Mouse (Mus musculus) hindbrain, embryonic 14.5 days (tissue): ENCODE results near the gene Ctnnbl1. TPM values are rescaled to one million over a fixed set of nuclear protein-coding genes. Genes with fewer than 3 reads are reported as not detected.

ENCODE experiments used
- ATAC-seq: fragments of 200-750 bp; cut with Nextera tagmentation; 2 replicates; pipeline ENCODE4 v1.8.0; 2017; ENCODE audit warnings: moderate number of reproducible peaks, mild to moderate bottlenecking, moderate TSS enrichment, moderate library complexity; ENCODE audit not compliant: low FRiP score
- DNase-seq: peaks from one replicate; pipeline ENCODE4 v3.0.0-alpha.2; 2015; ENCODE audit warnings: low spot score
- H3K27ac ChIP-seq: fragments of 300-500 bp; sonication (generic); 2 replicates; pipeline ENCODE4 v1.5.1; 2014; ENCODE audit warnings: mild to moderate bottlenecking, moderate library complexity
- H3K27me3 ChIP-seq: fragments of 300-500 bp; sonication (generic); 2 replicates; pipeline ENCODE4 v1.6.1; 2014; ENCODE audit warnings: mild to moderate bottlenecking, low read length, mixed read lengths; ENCODE audit not compliant: control insufficient read depth, insufficient read depth
- H3K36me3 ChIP-seq: fragments of 300-500 bp; sonication (generic); replicated peaks from 2 replicates; pipeline ENCODE4 v1.6.1; 2014; ENCODE audit not compliant: control insufficient read depth, insufficient read depth
- H3K4me1 ChIP-seq: fragments of 300-500 bp; sonication (generic); replicated peaks from 2 replicates; pipeline ENCODE4 v1.6.1; 2014; ENCODE audit warnings: antibody characterized with exemption, low read length, mixed read lengths; ENCODE audit not compliant: control insufficient read depth, insufficient read depth
- H3K4me2 ChIP-seq: fragments of 300-500 bp; sonication (generic); replicated peaks from 2 replicates; pipeline ENCODE4 v1.6.1; 2014; ENCODE audit warnings: mild to moderate bottlenecking, moderate library complexity
- H3K4me3 ChIP-seq: fragments of 300-500 bp; sonication (generic); replicated peaks from 2 replicates; pipeline ENCODE4 v1.5.1; 2014; ENCODE audit warnings: mild to moderate bottlenecking, low read length
- H3K9ac ChIP-seq: fragments of 300-500 bp; sonication (generic); 2 replicates; pipeline ENCODE4 v1.6.1; 2014
- H3K9me3 ChIP-seq: fragments of 300-500 bp; sonication (generic); 2 replicates; pipeline ENCODE4 v1.6.1; 2016; ENCODE audit warnings: low read length; ENCODE audit not compliant: control insufficient read depth
- WGBS: fragments of 180-500 bp; shearing (Covaris S2); extraction: QIAGEN DNeasy Blood & Tissue Kit; methylation state at CpG from one replicate; pipeline ENCODE4 v1.1.7; 2014; 5-methylcytosine and 5-hydroxymethylcytosine counted together
- polyA plus RNA-seq: library from polyadenylated mRNA; unstranded; fragments of >200 nt; fragmentation: Nextera tagmentation; extraction: Ambion mirVana; gene quantifications from 2 replicates; pipeline ENCODE4 v1.2.1, GENCODE M21; 2014

The Ctnnbl1 gene
- polyA plus RNA-seq, result 53.3 and 59.5 TPM in 2 replicates

DNA sequence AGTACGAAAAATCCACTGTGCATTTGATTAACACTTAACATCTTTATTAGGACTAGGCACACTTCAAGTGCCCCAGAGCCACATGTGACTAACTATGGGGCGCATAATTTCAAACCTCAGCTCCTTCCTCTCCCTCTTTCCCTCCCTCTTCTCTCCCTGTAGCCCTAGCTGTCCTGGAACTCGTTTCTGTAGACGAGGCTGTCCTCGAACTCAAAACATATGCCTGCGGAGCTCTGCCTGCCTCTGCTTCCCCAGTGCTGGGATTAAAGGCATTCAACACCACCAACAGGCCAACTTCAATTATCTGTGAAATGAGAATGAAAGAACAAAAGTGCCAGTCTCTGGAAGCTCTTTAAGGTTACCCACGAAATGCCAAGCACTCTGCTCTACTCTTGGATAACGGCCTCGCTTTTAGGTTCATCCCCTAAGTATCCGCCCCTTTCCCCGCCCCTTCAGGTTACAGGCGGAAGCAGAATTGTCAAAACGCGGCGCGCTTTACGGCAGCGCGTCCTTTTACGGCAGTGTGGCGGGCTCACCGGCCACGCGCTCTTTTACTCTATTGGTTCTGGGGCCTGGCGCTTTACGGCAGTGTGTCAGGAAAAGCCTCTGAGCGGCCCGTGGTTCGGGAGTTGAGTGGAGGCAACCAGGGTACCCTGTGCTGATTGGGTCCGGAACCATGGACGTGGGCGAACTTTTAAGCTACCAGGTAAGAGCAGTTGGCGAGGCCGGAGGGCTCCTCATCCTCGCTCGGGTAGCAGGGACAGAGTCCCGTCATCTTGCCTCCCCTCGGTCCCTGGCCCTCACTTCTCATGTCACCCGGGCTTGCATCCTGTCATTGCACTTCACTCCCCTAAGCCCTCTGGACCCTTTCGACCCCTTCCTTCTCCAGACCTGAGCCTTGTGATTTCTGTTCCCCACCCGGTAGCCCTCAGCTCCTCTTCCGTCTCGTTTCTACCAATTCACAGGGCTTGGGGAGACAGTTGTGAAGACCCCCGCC, at the start of gene Ctnnbl1:
Ctnnbl1 (plus strand) TSS at position 548 of the 997 bp plus-strand sequence.
- Histone ChIP-seq H3K9me3 (no peaks in the 10 kb centered on the region), H3K4me2 (peak within 1 kb of the TSS; percentile 65), H3K9ac (peak within 1 kb of the TSS; percentile 67), H3K27me3 (no peaks in the 10 kb centered on the region), H3K4me1 (peaks cover 4% of the 10 kb centered on the region), H3K4me3 (peak within 1 kb of the TSS; percentile 59), H3K27ac (no peak within 1 kb of the TSS), H3K36me3 (no peaks in the 10 kb centered on the region)
- ATAC-seq, result peak; percentile 92
- peak; percentile 100 for DNase-seq
- WGBS, result 11% methylated on average over 44 of the region's 44 CpGs

- no peak overlapping the region for H3K27ac ChIP-seq
- WGBS, result 60% methylated on average over 3 of the region's 3 CpGs
- no peak for ATAC-seq
- DNase-seq, result no peak
- no peak overlapping the region for H3K9ac ChIP-seq
- no peaks in the 10 kb centered on the region for H3K36me3 ChIP-seq
- H3K4me2 ChIP-seq, result no peak overlapping the region
- peaks cover 11% of the 10 kb centered on the region for H3K4me1 ChIP-seq
- H3K4me3 ChIP-seq, result no peak overlapping the region
- H3K9me3 ChIP-seq, result no peaks in the 10 kb centered on the region
- no peaks in the 10 kb centered on the region for H3K27me3 ChIP-seq
Observed at GRCm38 (mm10) chr2:157687506-157687905, 49.7 kb upstream of the Ctnnbl1 start.

- H3K27ac ChIP-seq, result peak overlapping the region; percentile 66
- 45% methylated on average over 13 of the region's 13 CpGs for WGBS
- ATAC-seq, result peak; percentile 53; the same call in 1 of the 2 replicates
Observed at GRCm38 (mm10) chr2:157691266-157692105, 45.7 kb upstream of the Ctnnbl1 start.

DNA sequence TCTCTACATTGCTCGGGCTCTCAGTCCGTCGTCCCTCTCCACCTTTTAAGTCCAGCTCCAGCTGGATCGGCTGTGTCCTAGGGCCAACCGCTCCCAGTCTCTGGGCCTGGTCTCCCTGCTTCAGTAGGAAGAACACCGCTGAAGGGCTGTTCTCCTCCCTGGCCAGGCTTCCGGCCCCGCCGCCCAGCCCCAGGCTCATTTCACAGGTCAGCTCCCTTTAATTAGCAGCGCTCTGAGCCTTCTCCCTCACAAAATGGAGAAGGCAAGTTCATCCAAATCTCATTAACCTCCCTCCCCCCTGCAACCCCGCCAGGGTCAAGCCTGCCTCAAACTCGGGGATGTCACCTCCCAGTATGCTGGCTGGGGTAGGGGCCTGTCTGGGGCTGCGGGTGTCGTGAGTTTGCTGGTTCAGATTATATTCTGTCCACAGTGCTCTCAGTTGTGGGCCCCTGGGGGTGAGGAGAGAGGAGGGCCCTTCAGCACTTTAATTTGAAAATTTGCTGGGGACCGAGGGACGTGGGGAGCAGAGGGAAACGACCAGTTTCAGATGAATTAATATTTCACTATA, 44.8 kb upstream of the Ctnnbl1 start:
- no peak for ATAC-seq
- Histone ChIP-seq H3K4me2 (no peak overlapping the region), H3K27me3 (no peaks in the 10 kb centered on the region), H3K27ac (peak overlapping the region; percentile 66), H3K36me3 (no peaks in the 10 kb centered on the region), H3K9me3 (no peaks in the 10 kb centered on the region), H3K9ac (no peak overlapping the region), H3K4me3 (no peak overlapping the region), H3K4me1 (peaks cover 30% of the 10 kb centered on the region)
- WGBS, result 17% methylated on average over 17 of the region's 17 CpGs
- DNase-seq, result no peak

More at GRCm38 (mm10) chr2:157691266-157692105, 45.7 kb upstream of the Ctnnbl1 start:
- Histone ChIP-seq H3K4me2 (no peak overlapping the region), H3K9ac (no peak overlapping the region), H3K27me3 (no peaks in the 10 kb centered on the region), H3K4me1 (peaks cover 20% of the 10 kb centered on the region), H3K36me3 (no peaks in the 10 kb centered on the region), H3K4me3 (no peak overlapping the region), H3K9me3 (no peaks in the 10 kb centered on the region)
- DNase-seq, result no peak

- Histone ChIP-seq H3K4me3 (no peak overlapping the region), H3K9me3 (no peaks in the 10 kb centered on the region), H3K4me2 (no peak overlapping the region), H3K27ac (0 out of 2 replicates have a peak overlapping the region, but pooled peaks have one; percentile 32), H3K9ac (no peak overlapping the region), H3K36me3 (no peaks in the 10 kb centered on the region), H3K27me3 (no peaks in the 10 kb centered on the region), H3K4me1 (peaks cover 30% of the 10 kb centered on the region)
- WGBS, result 87% methylated on average over 3 of the region's 3 CpGs
- DNase-seq (no peak), ATAC-seq (no peak)
Observed at GRCm38 (mm10) chr2:157693576-157693975, 43.6 kb upstream of the Ctnnbl1 start.

GRCm38 (mm10) chr2:157696297-157696731, 40.9 kb upstream of the Ctnnbl1 start:
- H3K4me1 ChIP-seq, result peaks cover 37% of the 10 kb centered on the region
- no peak overlapping the region for H3K4me3 ChIP-seq
- H3K36me3 ChIP-seq, result no peaks in the 10 kb centered on the region
- no peaks in the 10 kb centered on the region for H3K9me3 ChIP-seq
- H3K9ac ChIP-seq, result no peak overlapping the region
- H3K27ac ChIP-seq, result peak overlapping the region; percentile 75
- ATAC-seq, result peak; percentile 71
- WGBS, result 9% methylated on average over 7 of the region's 7 CpGs
- no peaks in the 10 kb centered on the region for H3K27me3 ChIP-seq
- no peak overlapping the region for H3K4me2 ChIP-seq
- peak; percentile 41 for DNase-seq

DNA sequence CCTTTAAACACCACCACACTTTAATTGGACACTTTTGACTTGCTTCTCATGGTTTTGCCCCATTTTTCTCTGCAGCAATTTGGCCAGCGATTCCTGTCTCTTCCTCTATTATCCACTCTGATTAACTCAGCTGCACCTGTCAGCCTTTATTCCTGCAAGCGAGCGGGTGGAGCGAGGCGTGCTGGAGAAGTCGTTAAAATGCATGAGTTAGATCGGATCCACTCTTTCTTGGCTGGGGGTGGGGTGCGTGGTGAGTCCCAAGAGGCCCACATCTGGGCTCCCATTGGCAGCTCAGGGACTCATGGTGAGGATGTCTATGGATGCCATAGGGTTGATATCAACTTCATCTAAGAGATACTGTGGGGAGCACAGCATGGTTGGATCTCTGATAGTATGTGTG, 34.0 kb upstream of the Ctnnbl1 start:
- H3K4me2 ChIP-seq, result no peak overlapping the region
- peaks cover 54% of the 10 kb centered on the region for H3K4me1 ChIP-seq
- no peaks in the 10 kb centered on the region for H3K36me3 ChIP-seq
- DNase-seq, result peak; percentile 49
- ATAC-seq, result no peak
- H3K9me3 ChIP-seq, result no peaks in the 10 kb centered on the region
- no peak overlapping the region for H3K9ac ChIP-seq
- no peaks in the 10 kb centered on the region for H3K27me3 ChIP-seq
- peak overlapping the region; percentile 66 for H3K27ac ChIP-seq
- no peak overlapping the region for H3K4me3 ChIP-seq
- WGBS, result 15% methylated on average over 8 of the region's 8 CpGs

- Histone ChIP-seq H3K9me3 (no peaks in the 10 kb centered on the region), H3K4me2 (no peak overlapping the region; the same call in 1 of the 2 replicates), H3K36me3 (no peaks in the 10 kb centered on the region), H3K4me1 (peaks cover 49% of the 10 kb centered on the region), H3K27ac (peak overlapping the region; percentile 67), H3K4me3 (no peak overlapping the region), H3K9ac (no peak overlapping the region), H3K27me3 (no peaks in the 10 kb centered on the region)
- peak; percentile 66 for ATAC-seq
- WGBS, result 11% methylated on average over 28 of the region's 28 CpGs
- DNase-seq, result peak; percentile 65
Observed at GRCm38 (mm10) chr2:157704991-157705776, 32.0 kb upstream of the Ctnnbl1 start.
